Mouse (Mus musculus): Measurements from ENCODE around the gene Rnf213. TPM values are rescaled to one million over a fixed set of nuclear protein-coding genes. Genes with fewer than 3 reads are reported as not detected.

Gene Rnf213
- polyA plus RNA-seq, 1 experiment from 2014 or later: 1.1 TPM

DNA sequence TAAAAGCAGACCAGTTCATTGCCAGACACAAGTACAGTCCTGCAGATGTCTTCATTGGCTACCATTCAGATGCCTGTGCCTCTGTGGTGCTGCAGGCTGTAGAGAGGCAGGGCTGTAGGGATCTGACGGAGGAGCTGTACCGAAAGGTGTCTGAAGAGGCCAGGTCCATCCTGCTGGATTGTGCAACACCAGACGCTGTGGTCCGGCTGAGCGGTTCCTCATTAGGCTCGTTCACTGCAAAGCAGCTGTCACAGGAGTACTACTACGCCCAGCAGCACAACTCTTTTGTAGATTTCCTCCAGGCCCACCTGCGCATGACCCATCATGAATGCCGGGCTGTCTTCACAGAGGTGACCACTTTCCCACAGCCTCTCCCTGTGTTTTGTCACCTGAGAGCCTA, 50.5 kb downstream of the Rnf213 start:
- no peak overlapping the region for H3K4me2 ChIP-seq
- H3K27ac ChIP-seq (replicated peaks): no peak overlapping the region
- H3K9ac ChIP-seq (replicated peaks): no peak overlapping the region
- no peaks in the 10 kb centered on the region for H3K4me1 ChIP-seq
- no peak for ATAC-seq (ENCODE audit: low FRiP score)
- H3K27me3 ChIP-seq (replicated peaks): no peaks in the 10 kb centered on the region
- H3K4me3 ChIP-seq (replicated peaks): no peak overlapping the region
- no peaks in the 10 kb centered on the region; the same call in 1 of the 2 replicates for H3K36me3 ChIP-seq
- no peaks in the 10 kb centered on the region for H3K9me3 ChIP-seq (replicated peaks)
- WGBS: 96% methylated on average over 9 of the region's 9 CpGs

DNA sequence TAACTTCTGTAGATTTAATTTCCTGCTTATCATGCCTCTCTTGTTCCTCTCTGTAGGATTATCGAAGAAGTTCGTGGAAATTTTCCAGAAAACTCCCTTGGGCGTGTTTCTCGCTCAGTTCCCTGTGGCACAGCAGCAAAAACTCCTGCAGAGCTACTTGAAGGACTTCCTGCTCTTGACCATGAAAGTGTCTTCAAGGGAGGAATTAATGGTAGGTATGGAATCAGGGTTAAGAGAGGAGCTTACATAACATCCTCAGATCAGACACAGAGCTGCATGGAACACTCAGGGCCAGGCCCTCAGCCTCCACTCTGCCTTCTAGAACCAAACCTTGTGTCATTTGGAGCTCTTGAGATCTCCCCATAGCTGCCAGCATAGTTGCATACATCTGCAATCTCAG, 63.2 kb downstream of the Rnf213 start:
- H3K4me3 ChIP-seq (replicated peaks): no peak overlapping the region
- H3K4me2 ChIP-seq: no peak overlapping the region
- H3K9me3 ChIP-seq (replicated peaks): no peaks in the 10 kb centered on the region
- WGBS: 74% methylated on average over 4 of the region's 4 CpGs
- H3K36me3 ChIP-seq: no peaks in the 10 kb centered on the region
- no peak overlapping the region for H3K27ac ChIP-seq (replicated peaks)
- H3K27me3 ChIP-seq (replicated peaks): no peaks in the 10 kb centered on the region
- ATAC-seq (ENCODE audit: low FRiP score): no peak
- no peaks in the 10 kb centered on the region for H3K4me1 ChIP-seq
- H3K9ac ChIP-seq (replicated peaks): no peak overlapping the region

DNA sequence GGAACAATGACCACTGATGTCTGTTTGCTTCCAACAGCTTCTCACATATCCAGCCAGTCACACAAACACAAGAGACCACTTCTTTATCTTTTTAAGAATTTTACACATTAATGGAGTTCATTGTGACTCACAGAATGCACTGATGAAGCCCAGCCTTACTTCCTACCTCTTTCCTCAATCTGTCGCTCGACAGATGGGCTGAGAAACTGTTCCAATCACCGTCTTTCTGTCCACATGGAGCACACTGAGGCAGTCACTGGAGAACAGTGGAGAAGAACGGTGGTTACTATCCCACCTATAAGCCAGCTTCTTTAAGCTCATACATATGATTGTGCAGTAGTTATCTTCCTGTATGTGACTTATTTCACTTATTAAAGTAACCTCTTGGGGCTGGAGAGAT, 85.0 kb downstream of the Rnf213 start:
- Histone ChIP-seq H3K4me3 (replicated peaks) (no peak overlapping the region), H3K36me3 (peaks cover 4% of the 10 kb centered on the region; the same call in 1 of the 2 replicates), H3K27me3 (replicated peaks) (no peaks in the 10 kb centered on the region), H3K27ac (replicated peaks) (no peak overlapping the region), H3K4me2 (no peak overlapping the region), H3K9ac (replicated peaks) (no peak overlapping the region), H3K4me1 (no peaks in the 10 kb centered on the region), H3K9me3 (replicated peaks) (no peaks in the 10 kb centered on the region)
- 97% methylated on average over 4 of the region's 4 CpGs for WGBS
- ATAC-seq (ENCODE audit: low FRiP score): no peak

DNA sequence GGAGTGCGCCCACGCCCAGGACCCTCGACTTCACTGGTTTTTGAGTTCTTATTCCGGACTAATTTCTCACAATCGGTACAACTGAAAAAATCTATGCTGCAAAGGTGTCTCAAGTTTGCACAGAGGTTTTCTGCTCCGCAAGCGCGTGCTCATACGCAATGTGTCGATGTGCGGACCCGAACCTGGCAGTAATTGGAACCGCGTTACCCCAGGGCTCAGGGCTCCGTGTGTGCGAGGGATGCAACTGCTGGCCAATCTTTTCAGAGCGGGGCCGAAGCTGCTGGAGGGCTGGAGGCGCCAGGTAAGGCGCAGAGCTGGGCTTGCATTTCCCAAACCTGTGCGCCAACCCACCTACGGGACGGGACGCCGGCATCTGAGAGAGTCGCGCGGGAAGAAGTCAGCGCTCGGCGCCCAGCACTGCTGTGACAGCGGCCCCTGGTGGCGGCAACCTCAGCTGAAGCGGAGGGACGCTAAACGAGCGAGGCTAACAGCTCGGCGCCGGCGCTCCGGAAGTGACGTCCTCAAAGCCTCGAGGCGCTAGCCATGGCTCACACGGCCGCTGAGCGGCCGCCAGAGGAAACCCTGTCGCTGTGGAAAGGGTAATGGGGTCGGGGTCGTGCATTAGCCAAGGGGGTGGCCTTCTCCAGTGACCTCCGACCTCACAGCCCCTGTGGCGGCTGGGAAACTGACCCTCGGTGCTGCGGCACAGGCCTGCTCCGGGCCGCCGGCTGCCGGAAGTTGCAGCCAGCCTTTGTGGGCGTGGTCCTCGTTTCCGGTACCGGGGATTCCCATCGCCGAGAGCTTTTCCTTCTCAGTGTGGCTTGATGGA, 98.2 kb downstream of the Rnf213 start, which contains the start of gene Endov:
Endov (plus strand) TSS at position 487 of the 829 bp plus-strand sequence.
- H3K27me3 ChIP-seq (replicated peaks): no peaks in the 10 kb centered on the region
- H3K4me3 ChIP-seq (replicated peaks): peak within 1 kb of the TSS; percentile 65
- H3K36me3 ChIP-seq: no peaks in the 10 kb centered on the region
- ATAC-seq (ENCODE audit: low FRiP score): peak; percentile 98
- WGBS: under 1% methylated on average over 66 of the region's 66 CpGs
- H3K9me3 ChIP-seq (replicated peaks): no peaks in the 10 kb centered on the region
- peak within 1 kb of the TSS; percentile 92 for H3K4me2 ChIP-seq
- peaks cover 33% of the 10 kb centered on the region for H3K4me1 ChIP-seq
- peak within 1 kb of the TSS; percentile 75 for H3K9ac ChIP-seq (replicated peaks)
- H3K27ac ChIP-seq (replicated peaks): peak within 1 kb of the TSS; percentile 95

DNA sequence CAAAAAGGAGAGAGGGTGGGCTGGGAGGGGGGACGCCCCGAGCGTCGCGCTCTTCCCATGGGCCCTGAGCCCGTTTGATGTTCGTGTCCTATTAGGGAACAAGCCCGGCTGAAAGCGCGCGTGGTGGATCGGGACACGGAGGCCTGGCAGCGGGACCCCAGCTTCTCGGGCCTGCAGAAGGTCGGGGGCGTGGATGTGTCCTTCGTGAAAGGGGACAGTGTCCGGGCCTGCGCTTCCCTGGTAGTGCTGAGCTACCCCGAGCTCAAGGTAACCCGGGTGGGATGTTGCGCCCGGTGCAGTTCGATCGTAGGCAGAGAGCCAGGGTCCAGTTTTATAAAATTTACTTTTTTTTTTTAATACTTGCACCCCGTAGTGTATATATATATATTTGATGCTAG, 98.8 kb downstream of the Rnf213 start:
- WGBS: 6% methylated on average over 27 of the region's 27 CpGs
- Histone ChIP-seq H3K36me3 (no peaks in the 10 kb centered on the region), H3K4me2 (peak overlapping the region; percentile 92), H3K9ac (replicated peaks) (peak overlapping the region; percentile 75), H3K4me3 (replicated peaks) (peak overlapping the region; percentile 65), H3K4me1 (peaks cover 33% of the 10 kb centered on the region), H3K27me3 (replicated peaks) (no peaks in the 10 kb centered on the region), H3K27ac (replicated peaks) (peak overlapping the region; percentile 95), H3K9me3 (replicated peaks) (no peaks in the 10 kb centered on the region)
- peak; percentile 42; the same call in 1 of the 2 replicates for ATAC-seq (ENCODE audit: low FRiP score)

DNA sequence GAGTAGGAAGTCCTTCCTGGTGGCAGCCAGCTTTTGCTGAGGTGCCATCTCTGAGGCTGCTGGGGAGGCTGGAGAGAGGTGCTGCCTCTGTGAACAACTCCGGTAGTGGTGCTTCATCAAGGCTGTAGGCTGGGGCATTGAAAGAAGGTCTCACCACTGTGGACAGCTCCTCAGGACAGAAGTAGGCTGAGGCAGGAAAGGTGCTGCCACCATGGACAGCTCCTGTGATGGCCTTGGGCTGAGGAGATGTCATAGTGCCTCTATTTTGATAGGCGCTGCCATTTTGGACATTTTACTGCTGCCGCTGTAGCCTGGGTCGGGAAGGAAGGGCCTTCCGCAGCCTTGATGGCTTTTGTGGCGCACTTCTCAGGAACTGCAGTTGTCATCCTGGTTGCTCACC, 99.9 kb downstream of the Rnf213 start:
- H3K4me1 ChIP-seq: peaks cover 33% of the 10 kb centered on the region
- H3K27ac ChIP-seq (replicated peaks): no peak overlapping the region
- H3K9ac ChIP-seq (replicated peaks): no peak overlapping the region
- WGBS: 92% methylated on average over 6 of the region's 6 CpGs
- no peaks in the 10 kb centered on the region for H3K9me3 ChIP-seq (replicated peaks)
- no peak for ATAC-seq (ENCODE audit: low FRiP score)
- H3K4me3 ChIP-seq (replicated peaks): peak overlapping the region; percentile 65
- no peaks in the 10 kb centered on the region for H3K36me3 ChIP-seq
- peak overlapping the region; percentile 92 for H3K4me2 ChIP-seq
- H3K27me3 ChIP-seq (replicated peaks): no peaks in the 10 kb centered on the region

DNA sequence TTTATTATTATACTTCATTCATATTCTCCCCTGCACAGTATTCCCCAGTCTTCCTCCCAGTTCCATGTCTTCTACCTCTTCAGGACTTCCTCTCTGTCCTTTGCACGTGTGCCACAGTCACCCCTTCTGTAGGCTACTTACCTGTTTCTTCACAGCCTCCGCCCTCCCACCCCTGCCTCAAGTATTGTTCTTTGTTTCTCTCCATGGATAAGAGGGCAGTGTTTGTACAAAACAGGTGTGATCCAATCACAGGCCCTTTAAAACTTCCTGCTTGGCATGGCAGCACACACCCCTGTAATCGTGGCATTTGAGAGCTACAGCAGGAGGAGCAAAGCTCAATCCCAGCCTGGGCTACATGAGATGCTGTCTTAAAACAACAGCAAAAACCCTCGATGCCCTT, 100.6 kb downstream of the Rnf213 start:
- no peaks in the 10 kb centered on the region for H3K27me3 ChIP-seq (replicated peaks)

DNA sequence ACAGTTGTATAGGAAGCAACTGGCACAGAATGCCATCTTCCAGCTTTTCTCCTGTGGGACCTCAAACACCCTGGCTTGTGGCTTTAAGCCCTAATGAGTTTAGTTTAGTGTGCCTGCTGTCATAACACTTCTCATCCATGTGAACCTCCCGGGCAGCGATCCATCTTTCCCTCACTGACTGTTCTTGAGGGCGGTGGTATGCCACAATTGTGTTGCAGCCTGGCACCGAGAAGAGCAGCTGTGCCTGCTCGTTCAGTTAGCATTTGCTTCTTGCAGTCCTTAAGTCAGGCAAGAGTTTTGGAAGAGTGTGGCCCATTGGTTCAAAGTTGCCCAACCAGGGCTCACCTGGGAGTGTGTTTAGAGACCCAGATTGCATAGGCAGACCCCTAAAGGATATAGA, 103.2 kb downstream of the Rnf213 start:
- H3K36me3 ChIP-seq: peaks cover 7% of the 10 kb centered on the region
- H3K9ac ChIP-seq (replicated peaks): no peak overlapping the region
- H3K27ac ChIP-seq (replicated peaks): no peak overlapping the region
- no peak overlapping the region for H3K4me2 ChIP-seq
- WGBS: 91% methylated on average over 5 of the region's 5 CpGs
- ATAC-seq (ENCODE audit: low FRiP score): no peak
- no peaks in the 10 kb centered on the region for H3K9me3 ChIP-seq (replicated peaks)
- H3K4me1 ChIP-seq: peaks cover 25% of the 10 kb centered on the region
- H3K27me3 ChIP-seq (replicated peaks): no peaks in the 10 kb centered on the region
- H3K4me3 ChIP-seq (replicated peaks): no peak overlapping the region

More for the DNA sequence above, 100.6 kb downstream of the Rnf213 start:
- Histone ChIP-seq H3K4me1 (peaks cover 33% of the 10 kb centered on the region), H3K4me3 (replicated peaks) (no peak overlapping the region), H3K36me3 (no peaks in the 10 kb centered on the region), H3K9ac (replicated peaks) (no peak overlapping the region), H3K9me3 (replicated peaks) (no peaks in the 10 kb centered on the region), H3K4me2 (no peak overlapping the region), H3K27ac (replicated peaks) (no peak overlapping the region)
- WGBS: 87% methylated on average over 4 of the region's 4 CpGs
- ATAC-seq (ENCODE audit: low FRiP score): no peak

DNA sequence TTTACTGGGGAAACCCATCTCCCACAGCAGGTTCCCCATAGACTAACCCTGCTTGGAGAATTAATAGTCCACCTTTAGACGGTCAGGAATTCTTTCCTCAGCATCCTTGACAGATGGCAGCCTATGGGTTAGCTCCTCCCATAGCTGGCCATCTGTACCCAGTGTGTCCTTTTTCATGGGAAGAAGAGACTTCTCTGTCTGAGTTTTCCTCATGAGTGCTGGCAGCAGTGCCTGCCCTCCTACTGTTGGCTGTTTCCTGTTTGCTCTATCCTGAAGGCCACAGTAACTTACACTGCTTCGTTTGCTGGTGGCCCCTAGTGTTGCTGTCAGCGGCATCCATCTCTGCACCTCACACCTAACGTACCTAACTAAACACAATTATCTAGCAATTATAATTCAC, 104.6 kb downstream of the Rnf213 start:
- no peak overlapping the region for H3K9ac ChIP-seq (replicated peaks)
- H3K36me3 ChIP-seq: peaks cover 19% of the 10 kb centered on the region
- peaks cover 19% of the 10 kb centered on the region for H3K4me1 ChIP-seq
- no peak overlapping the region for H3K4me3 ChIP-seq (replicated peaks)
- no peak overlapping the region for H3K27ac ChIP-seq (replicated peaks)
- WGBS: 74% methylated on average over 4 of the region's 4 CpGs
- H3K4me2 ChIP-seq: no peak overlapping the region
- no peaks in the 10 kb centered on the region for H3K27me3 ChIP-seq (replicated peaks)
- no peaks in the 10 kb centered on the region for H3K9me3 ChIP-seq (replicated peaks)
- no peak for ATAC-seq (ENCODE audit: low FRiP score)

DNA sequence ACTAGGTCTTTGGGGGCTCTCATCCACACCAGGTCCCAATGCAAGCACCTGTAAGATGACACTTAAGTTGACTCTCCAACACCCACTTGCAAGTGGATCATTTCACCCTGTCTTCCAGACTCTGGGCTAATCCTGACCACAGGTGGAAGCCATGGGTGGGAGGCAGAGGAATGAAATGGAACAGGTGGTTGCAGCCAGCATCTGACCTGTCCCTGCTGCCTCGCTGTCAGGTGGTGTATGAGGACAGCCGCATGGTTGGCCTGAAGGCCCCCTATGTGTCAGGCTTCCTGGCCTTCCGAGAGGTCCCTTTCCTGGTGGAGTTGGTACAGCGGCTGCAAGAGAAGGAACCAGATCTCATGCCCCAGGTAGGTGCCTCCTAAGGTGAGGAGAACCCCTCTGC, 106.4 kb downstream of the Rnf213 start:
- H3K4me2 ChIP-seq: no peak overlapping the region
- ATAC-seq (ENCODE audit: low FRiP score): no peak
- no peak overlapping the region for H3K4me3 ChIP-seq (replicated peaks)
- no peaks in the 10 kb centered on the region for H3K9me3 ChIP-seq (replicated peaks)
- peaks cover 25% of the 10 kb centered on the region for H3K36me3 ChIP-seq
- 97% methylated on average over 4 of the region's 4 CpGs for WGBS
- no peaks in the 10 kb centered on the region for H3K27me3 ChIP-seq (replicated peaks)
- H3K4me1 ChIP-seq: 0 out of 2 replicates have a peak, but pooled peaks cover 3% of the 10 kb centered on the region
- no peak overlapping the region for H3K27ac ChIP-seq (replicated peaks)
- H3K9ac ChIP-seq (replicated peaks): no peak overlapping the region

DNA sequence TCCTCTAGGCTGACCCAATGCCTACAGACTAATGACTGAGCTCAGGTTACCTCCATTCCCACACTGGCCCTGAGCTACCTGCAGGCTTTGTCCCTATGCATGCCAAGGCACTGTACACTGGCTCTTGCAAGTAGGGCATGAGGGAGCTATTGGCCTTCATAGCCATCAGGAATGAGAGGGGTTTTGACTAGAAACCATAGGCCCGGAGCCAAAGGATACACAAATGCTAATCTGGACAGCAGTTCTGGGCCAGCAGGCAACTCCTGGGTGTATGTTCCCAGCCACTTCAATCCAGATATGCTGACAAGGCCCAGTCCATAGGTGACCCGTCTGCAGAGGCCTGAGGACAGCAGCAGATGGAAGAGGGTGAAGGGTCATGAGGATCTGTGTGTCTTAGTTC, 107.1 kb downstream of the Rnf213 start:
- no peaks in the 10 kb centered on the region for H3K27me3 ChIP-seq (replicated peaks)
- no peak overlapping the region for H3K9ac ChIP-seq (replicated peaks)
- H3K27ac ChIP-seq (replicated peaks): no peak overlapping the region
- H3K4me2 ChIP-seq: no peak overlapping the region
- H3K9me3 ChIP-seq (replicated peaks): no peaks in the 10 kb centered on the region
- no peak for ATAC-seq (ENCODE audit: low FRiP score)
- H3K36me3 ChIP-seq: peaks cover 32% of the 10 kb centered on the region
- H3K4me3 ChIP-seq (replicated peaks): no peak overlapping the region
- no peaks in the 10 kb centered on the region for H3K4me1 ChIP-seq
- WGBS: 81% methylated on average over 2 of the region's 2 CpGs

DNA sequence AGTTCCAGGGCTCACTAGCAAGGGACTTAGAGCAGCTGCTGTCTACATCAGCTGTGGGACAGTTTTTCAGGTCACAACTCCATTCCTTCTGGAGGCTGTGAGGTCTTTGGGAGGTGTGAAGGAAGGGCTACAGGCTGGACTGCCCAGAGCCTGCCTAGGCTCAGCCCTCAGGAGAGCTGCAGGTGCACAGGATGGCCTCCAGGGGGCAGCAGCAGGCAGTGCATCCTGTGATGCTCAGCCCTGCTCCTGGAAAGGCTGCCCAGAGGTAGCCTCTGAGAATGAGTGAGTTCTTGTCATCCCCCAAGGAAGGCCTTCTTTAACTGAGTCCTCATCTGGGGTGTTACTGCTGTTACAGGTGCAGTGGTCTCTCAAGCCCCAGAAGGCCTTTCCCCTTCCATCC, 110.8 kb downstream of the Rnf213 start:
- Histone ChIP-seq H3K27ac (replicated peaks) (no peak overlapping the region), H3K36me3 (peaks cover 56% of the 10 kb centered on the region), H3K27me3 (replicated peaks) (no peaks in the 10 kb centered on the region), H3K4me3 (replicated peaks) (no peak overlapping the region), H3K4me2 (no peak overlapping the region), H3K9me3 (replicated peaks) (no peaks in the 10 kb centered on the region), H3K4me1 (peaks cover under 1% of the 10 kb centered on the region; the same call in 1 of the 2 replicates), H3K9ac (replicated peaks) (no peak overlapping the region)
- peak; percentile 61; the same call in 1 of the 2 replicates for ATAC-seq (ENCODE audit: low FRiP score)
